Mouse (Mus musculus) midbrain, embryonic 11.5 days (tissue): ENCODE data around the gene Rhobtb1. TPM values are rescaled to one million over a fixed set of nuclear protein-coding genes. Genes with fewer than 3 reads are reported as not detected.

Source experiments
- ATAC-seq: fragments of 200-750 bp; cut with Nextera tagmentation; 2 replicates; pipeline ENCODE4 v1.8.0; 2017; ENCODE audit warnings: moderate TSS enrichment, moderate library complexity; ENCODE audit not compliant: low FRiP score
- DNase-seq: peaks from one replicate; pipeline ENCODE4 v3.0.0; 2015; ENCODE audit warnings: low spot score; ENCODE audit errors: missing footprints
- H3K27ac ChIP-seq: fragments of 300-500 bp; sonication (generic); 2 replicates; pipeline ENCODE4 v1.5.1; 2014; ENCODE audit warnings: low read depth, low read length
- H3K27me3 ChIP-seq: fragments of 300-500 bp; sonication (generic); 2 replicates; pipeline ENCODE4 v1.6.1; 2014; ENCODE audit warnings: mild to moderate bottlenecking, low read length, moderate library complexity, mixed read lengths; ENCODE audit not compliant: control insufficient read depth, insufficient read depth
- H3K36me3 ChIP-seq: fragments of 300-500 bp; sonication (generic); 2 replicates; pipeline ENCODE4 v1.6.1; 2014; ENCODE audit warnings: mild to moderate bottlenecking, low read length, moderate library complexity, mixed read lengths; ENCODE audit not compliant: control insufficient read depth, insufficient read depth
- H3K4me1 ChIP-seq: fragments of 300-500 bp; sonication (generic); 2 replicates; pipeline ENCODE4 v1.6.1; 2014; ENCODE audit warnings: low read length; ENCODE audit not compliant: control insufficient read depth, insufficient read depth
- H3K4me2 ChIP-seq: fragments of 300-500 bp; sonication (generic); 2 replicates; pipeline ENCODE4 v1.6.1; 2014; ENCODE audit warnings: mild to moderate bottlenecking, moderate library complexity
- H3K4me3 ChIP-seq: fragments of 300-500 bp; sonication (generic); 2 replicates; pipeline ENCODE4 v1.5.1; 2014; ENCODE audit warnings: low read depth, low read length
- H3K9ac ChIP-seq: fragments of 300-500 bp; sonication (generic); 2 replicates; pipeline ENCODE4 v1.6.1; 2014; ENCODE audit warnings: low read length
- H3K9me3 ChIP-seq: fragments of 300-500 bp; sonication (generic); 2 replicates; pipeline ENCODE4 v1.6.1; 2016; ENCODE audit warnings: low read length; ENCODE audit not compliant: control insufficient read depth
- WGBS: fragments of 180-500 bp; shearing (Covaris S2); extraction: QIAGEN DNeasy Blood & Tissue Kit; methylation state at CpG from one replicate; pipeline ENCODE4 v1.1.7; 2014; 5-methylcytosine and 5-hydroxymethylcytosine counted together
- polyA plus RNA-seq: library from polyadenylated mRNA; unstranded; fragments of >200 nt; fragmentation: Nextera tagmentation; extraction: Ambion mirVana; gene quantifications from 2 replicates; pipeline ENCODE4 v1.2.1, GENCODE M21; 2014

Gene Rhobtb1
- polyA plus RNA-seq, 1 experiment from 2014 or later = 14.2 TPM

- Histone ChIP-seq H3K4me2 (no peak overlapping the region), H3K4me1 (no peaks in the 10 kb centered on the region), H3K27ac (no peak overlapping the region), H3K4me3 (no peak overlapping the region), H3K27me3 (no peaks in the 10 kb centered on the region), H3K9ac (no peak overlapping the region), H3K36me3 (no peaks in the 10 kb centered on the region), H3K9me3 (no peaks in the 10 kb centered on the region)
- no peak for DNase-seq
- ATAC-seq = no peak
- 84% methylated on average over 3 of the region's 3 CpGs for WGBS
These were observed 153.6 kb downstream of the Rhobtb1 start for GRCm38 (mm10) chr10:69304819-69305218.

GRCm38 (mm10) chr10:69305600-69305999 is 154.4 kb downstream of the Rhobtb1 start:
- Histone ChIP-seq H3K9ac (no peak overlapping the region), H3K36me3 (no peaks in the 10 kb centered on the region), H3K27me3 (no peaks in the 10 kb centered on the region), H3K27ac (no peak overlapping the region), H3K4me1 (no peaks in the 10 kb centered on the region), H3K4me3 (no peak overlapping the region), H3K9me3 (no peaks in the 10 kb centered on the region), H3K4me2 (no peak overlapping the region)
- no peak for ATAC-seq
- WGBS = 85% methylated on average over 7 of the region's 7 CpGs
- DNase-seq = no peak

- H3K4me2 ChIP-seq = no peak overlapping the region
- H3K36me3 ChIP-seq = no peaks in the 10 kb centered on the region
- WGBS = 62% methylated on average over 14 of the region's 14 CpGs
- H3K9me3 ChIP-seq = no peaks in the 10 kb centered on the region
- DNase-seq = no peak
- no peak overlapping the region for H3K9ac ChIP-seq
- H3K27ac ChIP-seq = no peak overlapping the region
- no peak overlapping the region for H3K4me3 ChIP-seq
- no peaks in the 10 kb centered on the region for H3K4me1 ChIP-seq
- no peak for ATAC-seq
- no peaks in the 10 kb centered on the region for H3K27me3 ChIP-seq
These were observed 155.0 kb downstream of the Rhobtb1 start for GRCm38 (mm10) chr10:69306205-69306604.

DNA sequence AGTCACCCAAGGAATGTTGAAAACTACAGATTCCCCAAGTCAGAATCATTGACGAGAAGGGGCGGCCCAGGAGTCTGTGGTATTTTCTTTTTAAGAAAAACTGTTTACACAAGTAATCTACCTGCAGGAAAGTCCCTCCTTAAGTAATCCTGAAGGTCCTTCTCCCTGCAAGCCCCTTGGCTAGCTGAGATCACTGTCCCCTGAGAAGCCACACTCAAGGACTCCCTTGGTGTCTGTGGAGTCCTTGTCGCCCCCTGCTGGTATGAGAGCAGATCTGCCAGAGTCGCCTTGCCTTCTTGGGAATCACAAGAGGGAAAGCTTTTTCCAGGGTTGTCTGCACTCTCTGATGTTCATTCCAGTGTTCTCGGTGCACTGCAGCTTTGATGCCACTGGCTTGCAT is 155.8 kb downstream of the Rhobtb1 start:
- H3K9ac ChIP-seq = no peak overlapping the region
- no peak overlapping the region for H3K4me3 ChIP-seq
- ATAC-seq (peak; percentile 44), DNase-seq (peak; percentile 89)
- H3K27ac ChIP-seq = no peak overlapping the region
- H3K9me3 ChIP-seq = no peaks in the 10 kb centered on the region
- 44% methylated on average over 5 of the region's 5 CpGs for WGBS
- H3K4me1 ChIP-seq = no peaks in the 10 kb centered on the region
- no peaks in the 10 kb centered on the region for H3K36me3 ChIP-seq
- H3K4me2 ChIP-seq = no peak overlapping the region
- H3K27me3 ChIP-seq = no peaks in the 10 kb centered on the region

- ATAC-seq (no peak), DNase-seq (peak; percentile 37)
- no peaks in the 10 kb centered on the region for H3K4me1 ChIP-seq
- no peak overlapping the region for H3K4me2 ChIP-seq
- H3K27me3 ChIP-seq = no peaks in the 10 kb centered on the region
- H3K27ac ChIP-seq = no peak overlapping the region
- no peaks in the 10 kb centered on the region for H3K9me3 ChIP-seq
- no peaks in the 10 kb centered on the region for H3K36me3 ChIP-seq
- 77% methylated on average over 5 of the region's 5 CpGs for WGBS
- H3K9ac ChIP-seq = no peak overlapping the region
- no peak overlapping the region for H3K4me3 ChIP-seq
These were observed 157.9 kb downstream of the Rhobtb1 start for GRCm38 (mm10) chr10:69309109-69309508.

DNA sequence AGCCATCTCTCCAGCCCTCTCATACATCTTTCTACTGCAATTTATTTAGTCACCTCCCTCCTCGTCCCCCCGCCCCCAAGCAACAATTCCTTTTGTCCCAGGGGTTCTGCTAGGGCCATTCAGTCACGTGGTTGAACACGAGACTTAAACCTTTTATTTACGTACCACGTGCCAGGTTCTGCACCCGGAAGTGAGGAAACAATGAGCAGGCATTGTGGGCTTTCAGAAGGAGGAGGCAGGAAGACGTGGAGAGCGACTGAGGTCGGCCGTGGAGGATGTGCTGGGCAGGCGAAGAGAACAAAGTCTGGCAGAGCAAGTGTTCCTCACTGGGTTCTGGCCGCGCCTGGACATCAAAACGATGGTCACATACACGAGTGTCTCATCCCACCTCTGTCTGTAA is 160.6 kb downstream of the Rhobtb1 start:
- Histone ChIP-seq H3K4me2 (no peak overlapping the region), H3K27me3 (no peaks in the 10 kb centered on the region), H3K9ac (no peak overlapping the region), H3K9me3 (no peaks in the 10 kb centered on the region), H3K36me3 (no peaks in the 10 kb centered on the region), H3K27ac (no peak overlapping the region), H3K4me1 (no peaks in the 10 kb centered on the region), H3K4me3 (no peak overlapping the region)
- 76% methylated on average over 16 of the region's 16 CpGs for WGBS
- ATAC-seq (no peak), DNase-seq (peak; percentile 83)

DNA sequence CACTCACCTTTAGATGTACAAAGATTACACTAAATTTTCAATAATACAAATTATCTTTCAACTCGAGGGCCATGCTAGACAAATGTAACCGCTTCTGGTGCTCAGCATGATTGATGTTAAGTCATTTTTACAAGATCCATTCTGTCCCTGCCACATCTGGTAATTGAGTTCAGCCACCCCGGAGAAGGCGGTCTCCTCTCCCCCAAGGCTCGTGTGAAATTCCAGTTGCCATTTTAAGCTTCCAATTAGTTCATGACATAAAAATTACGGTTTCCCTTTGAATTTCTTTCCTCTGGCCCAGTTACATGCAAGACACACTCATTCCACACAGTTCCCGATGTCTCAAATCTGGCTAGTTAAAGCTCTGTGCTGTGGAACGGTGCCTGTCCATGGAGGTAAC is 162.7 kb downstream of the Rhobtb1 start:
- no peak overlapping the region for H3K9ac ChIP-seq
- H3K27ac ChIP-seq = no peak overlapping the region
- no peaks in the 10 kb centered on the region for H3K9me3 ChIP-seq
- no peak overlapping the region for H3K4me2 ChIP-seq
- no peak overlapping the region for H3K4me3 ChIP-seq
- WGBS = 85% methylated on average over 8 of the region's 8 CpGs
- ATAC-seq = no peak
- peak; percentile 53 for DNase-seq
- no peaks in the 10 kb centered on the region for H3K4me1 ChIP-seq
- no peaks in the 10 kb centered on the region for H3K36me3 ChIP-seq
- H3K27me3 ChIP-seq = no peaks in the 10 kb centered on the region

DNA sequence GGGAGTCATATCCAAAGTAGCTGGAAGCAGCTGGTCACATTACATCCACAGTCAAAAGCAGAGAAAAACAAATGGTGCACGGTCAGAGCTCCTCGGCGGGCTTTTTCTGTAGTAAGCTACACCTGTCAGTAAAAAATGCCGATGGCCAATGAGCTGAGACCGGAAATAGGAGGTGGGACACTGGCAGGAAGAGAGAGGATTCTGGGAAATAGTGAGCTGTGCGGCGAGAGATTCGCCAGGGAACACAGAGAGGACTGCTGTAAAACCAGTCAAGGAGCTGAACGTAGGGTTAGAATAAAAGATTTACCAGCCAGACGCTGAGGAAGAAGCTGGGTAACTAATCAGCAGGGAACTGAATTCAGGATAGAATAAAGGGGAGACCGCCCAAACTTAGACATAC is 167.3 kb downstream of the Rhobtb1 start:
- H3K4me3 ChIP-seq = no peak overlapping the region
- no peaks in the 10 kb centered on the region for H3K27me3 ChIP-seq
- ATAC-seq (no peak), DNase-seq (no peak)
- no peak overlapping the region for H3K27ac ChIP-seq
- H3K36me3 ChIP-seq = no peaks in the 10 kb centered on the region
- no peaks in the 10 kb centered on the region for H3K4me1 ChIP-seq
- H3K9ac ChIP-seq = no peak overlapping the region
- H3K4me2 ChIP-seq = no peak overlapping the region
- WGBS = 89% methylated on average over 11 of the region's 11 CpGs
- no peaks in the 10 kb centered on the region for H3K9me3 ChIP-seq

- Histone ChIP-seq H3K4me3 (no peak overlapping the region), H3K36me3 (no peaks in the 10 kb centered on the region), H3K4me1 (no peaks in the 10 kb centered on the region), H3K27me3 (no peaks in the 10 kb centered on the region), H3K9ac (no peak overlapping the region), H3K27ac (no peak overlapping the region), H3K4me2 (no peak overlapping the region), H3K9me3 (no peaks in the 10 kb centered on the region)
- DNase-seq = peak; percentile 96
- ATAC-seq = peak; percentile 76; the same call in 1 of the 2 replicates
- WGBS = 49% methylated on average over 21 of the region's 21 CpGs
These were observed 169.7 kb downstream of the Rhobtb1 start for GRCm38 (mm10) chr10:69320667-69321518.
